Mouse (Mus musculus): ENCODE measurements around the gene Smco3. TPM values are rescaled to one million over a fixed set of nuclear protein-coding genes. Genes with fewer than 3 reads are reported as not detected.
"Not testable (repeated sequence)": the region's sequence is repeated elsewhere in the genome, so short reads cannot be mapped to it uniquely, and the experiment has no call there.

The Smco3 gene
- not detected for total RNA-seq (2021)

DNA sequence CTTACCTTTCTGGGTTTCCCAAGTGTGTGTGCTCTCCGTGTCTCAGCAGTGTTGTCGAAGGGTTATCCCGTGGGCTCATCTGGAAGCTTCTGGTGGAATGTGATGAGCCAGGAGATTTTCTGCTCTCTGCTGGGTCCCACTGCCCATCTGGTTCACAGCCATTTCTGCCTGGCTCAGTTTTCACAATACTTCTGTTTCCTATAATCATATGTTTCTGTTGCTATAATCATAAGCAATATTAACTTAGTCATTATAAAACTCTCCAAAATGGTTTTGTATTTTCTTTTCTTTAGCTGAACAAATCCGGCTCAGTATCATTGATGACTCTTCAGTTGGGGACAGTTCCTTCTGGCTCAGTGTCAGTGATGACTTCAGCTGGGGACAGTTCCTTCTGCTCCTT, at the start of gene Smco3:
Gene Smco3 (minus strand): TSS at position 101 of the 400 bp plus-strand sequence.
- no peak for DNase-seq (ENCODE audit: low spot score)
- intact Hi-C loops (cut with DNase I): no loop called here

DNA sequence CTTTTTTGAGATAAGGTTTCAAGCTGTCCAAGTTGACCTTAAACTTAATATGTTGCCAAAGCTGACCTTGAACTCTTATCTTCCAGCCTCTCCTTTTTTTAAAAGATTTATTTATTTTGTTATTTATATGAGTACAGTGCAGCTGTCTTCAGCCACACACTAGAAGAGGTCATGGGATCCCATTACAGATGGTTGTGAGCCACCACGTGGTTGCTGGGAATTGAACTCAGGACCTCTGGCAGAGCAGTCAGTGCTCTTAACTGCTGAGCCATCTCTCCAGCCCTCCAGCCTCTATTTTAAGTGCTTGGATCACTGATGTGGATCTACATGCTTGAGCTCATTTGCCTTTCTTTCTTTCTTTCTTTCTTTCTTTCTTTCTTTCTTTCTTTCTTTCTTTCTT, 49.5 kb upstream of the Smco3 start:
- DNase-seq (ENCODE audit: low spot score); intact Hi-C loops (cut with DNase I): not testable (repeated sequence)

DNA sequence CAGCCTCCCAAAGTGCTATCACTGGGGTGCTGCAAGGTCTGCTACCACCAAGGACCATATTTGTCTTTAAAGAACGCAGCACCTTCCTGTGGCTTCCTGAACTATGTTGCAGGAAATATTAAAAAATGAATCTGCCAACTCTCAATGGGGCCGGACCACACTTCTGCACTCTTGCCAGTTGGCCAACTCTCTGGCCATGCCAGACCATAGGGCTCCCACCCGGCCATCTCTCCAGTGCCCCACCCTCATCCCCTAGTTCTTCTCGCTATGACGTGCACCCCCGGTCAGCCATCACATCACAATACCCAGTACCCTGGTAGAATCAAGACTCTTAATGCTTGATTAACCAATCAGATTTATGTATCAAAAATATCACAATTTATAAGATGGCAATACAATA, 48.7 kb upstream of the Smco3 start:
- no peak for DNase-seq (ENCODE audit: low spot score)
- intact Hi-C loops (cut with DNase I): no loop called here

DNA sequence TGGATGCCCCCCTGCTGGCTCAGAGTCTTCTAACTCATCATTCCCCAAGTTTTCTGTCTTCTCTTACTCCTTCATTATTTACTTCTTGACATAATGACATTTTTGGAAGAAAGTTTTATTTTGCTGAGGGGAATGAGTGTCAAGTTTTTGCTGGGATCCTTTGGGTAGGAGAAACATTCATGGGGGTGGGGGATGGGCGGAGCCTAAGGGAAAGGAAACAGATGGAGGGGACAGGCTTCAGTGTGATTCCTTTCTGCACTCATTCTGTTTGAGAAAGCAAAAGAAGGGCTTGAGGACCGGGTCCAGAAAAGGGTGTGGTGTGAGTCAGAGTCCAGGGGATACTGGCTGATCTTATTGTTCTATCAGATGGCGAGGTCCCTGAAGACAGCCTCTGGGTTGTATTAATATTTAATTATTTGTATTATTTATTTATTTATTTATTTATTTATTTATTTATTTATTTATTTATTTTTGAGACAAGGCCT, 48.2 kb upstream of the Smco3 start:
- intact Hi-C loops (cut with DNase I): no loop called here
- DNase-seq (ENCODE audit: low spot score): no peak

DNA sequence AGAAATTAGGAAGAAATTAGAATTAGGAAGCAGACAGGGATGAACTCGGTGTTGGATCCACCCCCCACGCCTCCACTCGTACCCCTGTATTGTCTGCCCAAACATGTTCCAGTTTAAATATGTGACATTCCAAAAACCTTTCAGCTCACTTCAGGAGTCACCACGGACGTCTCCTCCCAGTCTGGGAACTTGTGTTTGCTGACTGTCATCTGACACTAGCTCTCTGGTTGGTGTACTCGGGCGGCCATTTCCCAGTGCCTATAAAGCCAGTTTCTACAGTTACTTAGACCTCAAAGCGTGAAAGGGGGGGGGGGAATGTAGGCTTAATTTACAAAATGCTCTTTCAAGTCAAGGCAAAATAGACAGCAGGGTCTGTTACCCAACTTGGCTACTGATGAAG, 46.4 kb upstream of the Smco3 start:
- DNase-seq (ENCODE audit: low spot score): no peak
- intact Hi-C loops (cut with DNase I): no loop called here

DNA sequence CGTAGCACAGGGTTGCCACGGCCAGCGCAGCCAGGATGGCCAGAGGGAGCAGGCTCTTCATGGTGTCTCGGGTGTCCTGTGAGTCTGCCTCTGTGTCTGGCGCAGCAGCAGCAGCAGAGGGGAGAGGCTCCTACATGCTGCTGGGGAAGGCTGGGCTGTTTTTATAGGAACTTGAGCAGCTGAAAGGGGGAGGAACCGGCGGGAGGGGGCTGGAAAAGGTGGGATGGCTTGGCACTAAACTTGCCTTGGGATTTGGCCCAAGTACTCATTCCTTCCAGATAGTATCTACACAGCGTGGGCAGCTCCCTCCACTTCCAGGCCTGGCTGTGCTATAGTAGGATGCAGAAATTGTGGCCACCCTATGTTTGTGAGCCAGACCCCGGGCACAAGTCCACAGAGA, 40.4 kb upstream of the Smco3 start, which contains the start of gene Mgp:
Gene Mgp (minus strand): TSS at position 154 of the 400 bp plus-strand sequence.
- DNase-seq (ENCODE audit: low spot score): peak; percentile 69
- intact Hi-C loops (cut with DNase I): no loop called here

DNA sequence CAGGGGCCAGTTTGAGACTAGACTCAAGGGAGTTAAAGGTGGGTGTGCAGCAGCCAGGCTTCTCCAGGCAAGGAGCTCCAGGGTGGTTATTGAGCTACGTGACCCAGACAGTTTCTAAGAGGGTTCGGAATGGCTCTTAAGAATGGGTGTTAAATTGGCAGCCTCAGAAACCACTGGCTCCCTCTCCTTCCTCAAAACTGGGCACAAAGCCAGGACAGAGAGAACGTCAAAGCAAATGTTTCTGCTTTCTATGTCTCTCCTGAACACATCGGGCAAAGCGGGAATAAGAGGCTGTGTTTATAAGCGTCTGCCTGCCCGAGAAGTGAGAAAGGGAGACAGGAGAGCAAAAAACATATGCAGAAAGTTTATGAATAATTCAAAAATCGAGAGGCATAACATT, 39.3 kb upstream of the Smco3 start:
- DNase-seq (ENCODE audit: low spot score): no peak
- intact Hi-C loops (cut with DNase I): no loop called here

DNA sequence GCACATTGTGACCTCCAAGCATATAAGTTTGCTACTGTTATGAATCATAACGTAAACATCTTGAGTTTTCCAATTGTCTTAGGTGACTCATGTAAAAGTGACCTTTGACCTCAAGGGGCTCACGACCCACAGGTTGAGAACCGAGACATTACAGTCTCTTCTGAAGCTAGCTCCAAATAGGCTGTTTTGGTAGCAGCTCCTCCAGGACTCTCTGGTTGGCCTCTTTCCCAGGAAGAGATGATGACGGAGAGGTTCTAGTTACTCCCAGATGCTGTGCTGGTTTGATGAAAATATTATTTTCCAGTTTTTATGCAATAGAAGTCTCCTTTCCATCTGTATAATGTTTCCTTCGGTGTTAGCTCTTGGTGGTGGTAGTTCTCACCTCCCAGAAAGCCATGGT, 33.7 kb upstream of the Smco3 start:
- intact Hi-C loops (cut with DNase I): no loop called here
- no peak for DNase-seq (ENCODE audit: low spot score)

DNA sequence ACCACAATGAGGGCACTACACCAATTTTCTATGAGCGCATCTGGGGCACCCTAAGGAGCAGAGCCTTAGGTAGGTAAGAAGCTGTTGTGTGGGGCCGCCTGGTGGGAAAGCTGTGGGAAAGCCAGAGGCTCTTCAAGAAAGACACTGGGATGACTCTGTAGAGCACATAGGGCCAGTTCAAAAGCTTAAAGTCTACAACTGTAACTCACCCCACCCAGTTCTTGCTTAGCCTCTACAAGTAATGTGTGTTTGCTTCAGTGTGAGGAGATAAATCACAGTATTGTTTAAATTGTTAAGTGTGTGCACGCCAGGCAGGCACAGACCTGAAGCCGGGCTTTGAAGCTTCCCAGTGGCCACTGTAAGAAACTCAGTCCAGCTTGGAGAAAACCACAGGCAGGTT, 30.9 kb upstream of the Smco3 start:
- no peak for DNase-seq (ENCODE audit: low spot score)
- intact Hi-C loops (cut with DNase I): no loop called here

DNA sequence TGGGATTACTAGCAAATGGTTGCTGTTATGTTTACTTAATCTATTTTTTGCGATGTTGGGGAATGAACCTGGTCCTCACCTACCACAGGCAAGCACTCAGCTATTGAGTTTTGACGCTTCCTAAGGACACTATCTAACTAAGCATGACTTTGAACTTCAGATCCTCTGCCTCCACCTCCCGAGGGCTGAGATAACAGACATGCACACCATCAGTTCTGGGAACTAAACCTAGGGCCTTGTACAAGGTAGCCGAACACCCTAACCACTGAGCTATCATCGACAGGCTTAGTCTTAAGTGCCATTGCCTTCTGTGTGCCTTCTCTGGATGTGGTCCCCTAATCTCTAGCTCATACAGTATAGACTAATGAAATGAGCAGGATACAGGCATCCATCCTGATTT, 30.1 kb upstream of the Smco3 start:
- intact Hi-C loops (cut with DNase I): no loop called here
- DNase-seq (ENCODE audit: low spot score): no peak

DNA sequence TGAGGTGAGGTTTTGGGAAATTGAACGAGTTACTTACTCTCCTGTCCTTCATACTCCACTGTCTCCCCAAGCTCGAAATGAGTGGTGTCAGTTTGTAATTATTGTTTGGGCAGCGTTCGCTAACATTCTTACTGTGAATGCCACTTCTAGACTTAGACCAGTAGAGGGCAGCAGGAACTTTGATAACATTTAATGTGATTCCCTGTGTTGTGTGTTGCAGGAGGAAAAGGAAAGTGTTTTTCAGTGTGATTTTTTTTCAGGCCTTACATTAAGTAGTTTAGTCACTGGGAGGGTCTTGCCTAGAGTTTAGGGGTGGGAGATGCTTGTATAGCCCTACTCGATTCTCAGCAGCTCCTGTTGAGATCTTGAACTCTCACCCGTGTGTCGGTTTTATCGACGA, 25.8 kb upstream of the Smco3 start:
- DNase-seq (ENCODE audit: low spot score): no peak
- intact Hi-C loops (cut with DNase I): loop anchor here (1.0 to 5.0 kb wide), 3 partner anchors 59 to 121 kb away; no protein-coding TSS in a partner anchor

DNA sequence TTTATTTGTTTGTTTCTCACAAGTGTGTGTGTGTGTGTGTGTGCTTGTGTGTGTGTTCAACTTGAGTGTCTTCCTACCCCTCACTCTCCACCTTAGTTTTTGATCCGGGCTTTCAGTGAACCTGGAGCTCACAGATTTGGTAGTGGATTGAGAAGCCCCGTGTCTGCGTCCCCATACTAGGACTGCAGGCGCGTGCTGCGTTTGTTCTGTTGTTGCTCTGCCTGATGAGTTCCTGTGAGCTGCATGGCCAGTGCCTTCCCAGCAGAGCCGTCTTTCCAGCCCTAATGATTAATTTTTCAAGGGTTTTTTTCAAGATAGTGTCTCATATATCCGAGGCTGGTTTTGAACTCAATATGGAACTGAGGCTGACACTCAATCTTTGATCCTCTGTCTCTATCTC, 23.2 kb upstream of the Smco3 start:
- intact Hi-C loops (cut with DNase I): no loop called here
- DNase-seq (ENCODE audit: low spot score): no peak

DNA sequence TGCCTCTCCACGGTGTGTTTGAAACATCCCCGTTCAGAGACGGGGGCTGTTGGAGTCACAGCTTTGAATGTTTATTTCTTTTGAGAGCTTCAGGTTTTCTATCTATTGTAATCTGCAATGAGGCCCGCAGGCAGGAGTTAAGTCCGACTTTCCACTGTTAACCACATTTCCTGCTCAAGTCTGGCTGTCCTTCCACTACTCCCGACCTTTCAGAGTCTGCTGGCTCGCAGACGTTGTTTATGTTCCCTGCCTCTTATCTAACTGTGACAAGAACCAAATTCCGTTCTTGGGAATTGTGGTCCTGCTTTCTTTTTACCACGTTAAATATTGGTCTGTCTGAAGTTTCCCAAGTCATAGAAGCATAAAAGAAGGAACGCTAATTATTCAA, 22.6 kb upstream of the Smco3 start:
- DNase-seq (ENCODE audit: low spot score): peak; percentile 40
- intact Hi-C loops (cut with DNase I): no loop called here

DNA sequence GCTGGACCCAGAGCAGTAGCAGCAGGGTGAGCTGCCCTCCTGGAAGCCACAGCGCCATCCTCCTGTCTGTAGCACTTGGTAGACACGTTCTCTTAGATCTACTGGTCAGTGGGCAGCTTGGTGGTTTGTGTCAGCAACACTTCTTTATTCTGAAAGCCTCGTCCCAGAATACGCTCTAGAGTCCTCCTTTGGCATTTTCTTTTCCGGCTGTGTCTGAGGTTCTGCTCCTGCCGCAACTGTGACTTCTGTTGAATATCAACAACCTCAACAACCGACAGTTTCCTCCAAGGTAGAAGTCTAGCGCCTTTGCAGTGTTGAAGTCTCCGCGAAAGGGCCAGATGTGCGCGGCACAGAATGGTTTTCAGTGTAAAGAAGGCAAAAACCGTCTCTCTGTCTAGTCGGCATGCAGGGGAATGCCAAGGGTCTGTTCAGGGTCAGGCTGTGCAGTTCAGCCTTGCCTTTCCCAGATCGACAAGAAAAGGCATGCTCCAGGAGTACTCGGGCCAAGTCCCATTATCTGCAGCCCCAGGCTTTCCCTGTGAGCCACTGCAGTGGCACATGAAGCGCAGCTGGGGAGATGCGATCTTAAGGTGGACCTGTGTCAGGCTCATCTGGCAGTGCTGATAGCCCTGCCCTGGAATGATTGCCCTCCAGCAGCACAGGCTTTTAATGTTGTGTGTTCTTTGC, 22.1 kb upstream of the Smco3 start, which contains the start of gene Art4:
Gene Art4 (minus strand): TSS at position 548 of the 687 bp plus-strand sequence.
- intact Hi-C loops (cut with DNase I): no loop called here
- peak; percentile 12 for DNase-seq (ENCODE audit: low spot score)

DNA sequence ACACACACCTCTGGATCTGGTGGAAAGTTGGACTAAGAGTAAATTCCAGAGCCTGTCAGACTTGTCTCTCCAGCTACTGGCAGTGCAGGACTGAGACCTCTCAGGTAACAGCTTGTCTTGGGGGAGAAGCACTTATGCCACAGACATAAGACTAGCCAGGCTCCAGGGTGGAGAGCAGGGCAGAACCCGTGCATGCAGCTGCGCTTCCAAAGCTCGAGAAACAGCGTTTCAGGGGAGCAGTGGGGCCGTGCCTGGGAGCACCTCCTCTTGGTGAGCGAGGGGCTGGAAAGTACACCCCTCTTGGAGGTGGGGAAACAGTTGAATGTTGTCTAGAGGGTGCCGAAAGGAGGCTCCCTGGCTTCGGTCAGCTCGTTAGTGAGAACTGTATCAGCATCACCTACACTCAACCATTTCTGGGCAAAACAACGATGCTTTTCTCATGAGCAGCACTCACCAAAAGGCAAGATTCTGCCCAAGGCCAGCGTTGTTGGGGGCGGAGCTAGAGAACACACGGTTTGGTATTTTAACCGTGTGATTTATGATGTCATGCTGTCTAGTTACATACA, 20.9 kb upstream of the Smco3 start:
- no peak for DNase-seq (ENCODE audit: low spot score)
- intact Hi-C loops (cut with DNase I): no loop called here

DNA sequence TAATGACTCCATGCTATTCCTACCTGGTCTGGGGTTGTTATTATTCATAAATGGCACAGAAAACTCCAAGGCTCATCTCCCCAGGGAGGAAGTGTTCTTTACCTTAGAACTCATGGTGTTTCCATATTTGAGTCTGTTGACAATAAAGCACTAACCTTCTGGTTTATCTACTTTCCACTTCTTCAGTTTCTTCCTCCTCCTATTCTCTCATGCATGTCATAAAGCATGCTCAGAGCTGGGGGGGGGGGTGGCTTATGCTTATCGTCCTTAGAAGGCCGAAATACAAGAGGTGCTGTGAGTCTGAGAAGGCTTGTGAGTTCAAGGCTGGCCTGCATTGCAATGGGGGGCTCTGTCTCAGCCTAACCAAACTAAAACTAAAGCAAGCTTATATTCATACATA, 19.9 kb upstream of the Smco3 start:
- intact Hi-C loops (cut with DNase I): no loop called here
- no peak for DNase-seq (ENCODE audit: low spot score)

DNA sequence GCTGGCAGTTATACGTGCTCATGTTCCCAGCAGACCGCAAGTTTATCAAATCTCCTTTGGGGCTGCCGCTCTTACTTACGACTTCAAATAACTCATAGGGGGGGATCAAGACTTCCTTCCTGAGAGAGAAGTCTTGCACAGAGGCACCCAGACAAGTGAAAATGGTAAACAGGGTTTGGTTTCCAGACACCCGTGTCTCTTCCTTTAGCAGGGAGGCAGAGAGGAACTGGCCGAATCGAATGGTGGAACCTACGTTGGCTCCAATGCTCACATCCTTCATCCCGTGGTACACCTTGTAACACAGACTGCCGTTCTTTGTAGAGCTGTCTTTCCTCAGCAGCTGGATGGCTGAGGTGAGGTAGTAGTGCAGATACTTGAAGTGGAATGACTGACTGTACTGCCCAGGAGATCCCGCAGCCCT, 19.1 kb upstream of the Smco3 start:
- DNase-seq (ENCODE audit: low spot score): no peak
- intact Hi-C loops (cut with DNase I): no loop called here

DNA sequence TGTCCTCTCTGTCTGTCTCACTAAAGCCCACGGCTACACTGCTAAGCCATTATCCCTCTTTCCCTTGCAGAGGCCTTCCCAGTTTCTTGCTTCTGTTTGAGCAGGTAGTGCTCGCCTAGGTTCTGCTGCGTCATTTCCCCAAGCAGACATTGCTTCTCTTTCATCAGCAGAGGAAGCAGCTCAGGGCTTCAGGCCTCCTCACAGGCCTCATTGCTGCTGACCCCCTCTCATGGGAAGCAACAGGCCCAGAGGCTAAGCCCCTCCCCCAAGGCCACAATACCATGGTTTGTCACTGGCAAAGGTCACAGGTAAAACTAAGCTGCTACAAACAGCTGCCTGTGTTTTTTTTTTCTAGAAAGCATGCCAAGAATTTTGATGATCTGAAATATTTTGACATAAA, 17.5 kb upstream of the Smco3 start:
- intact Hi-C loops (cut with DNase I): no loop called here
- no peak for DNase-seq (ENCODE audit: low spot score)

DNA sequence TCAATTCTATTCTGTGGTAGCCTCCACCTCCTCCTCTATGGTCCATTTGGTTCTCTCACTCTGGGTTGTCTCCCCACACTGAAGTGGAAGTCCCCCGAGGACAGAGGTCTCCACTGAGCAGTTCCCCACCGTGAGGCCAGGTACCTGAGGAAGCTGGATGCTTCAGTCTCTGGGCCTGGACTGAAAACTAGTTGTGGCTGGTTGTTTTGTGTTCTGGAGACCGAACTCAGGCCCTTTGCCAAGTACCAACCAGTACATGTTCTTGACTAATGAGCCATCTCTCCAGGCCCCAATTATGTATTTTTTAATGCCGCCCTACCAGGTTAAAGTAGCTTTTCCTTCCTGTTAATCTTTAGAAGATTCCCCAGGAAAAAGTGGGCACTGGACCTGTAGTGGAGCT, 17.1 kb upstream of the Smco3 start:
- intact Hi-C loops (cut with DNase I): no loop called here
- no peak for DNase-seq (ENCODE audit: low spot score)

DNA sequence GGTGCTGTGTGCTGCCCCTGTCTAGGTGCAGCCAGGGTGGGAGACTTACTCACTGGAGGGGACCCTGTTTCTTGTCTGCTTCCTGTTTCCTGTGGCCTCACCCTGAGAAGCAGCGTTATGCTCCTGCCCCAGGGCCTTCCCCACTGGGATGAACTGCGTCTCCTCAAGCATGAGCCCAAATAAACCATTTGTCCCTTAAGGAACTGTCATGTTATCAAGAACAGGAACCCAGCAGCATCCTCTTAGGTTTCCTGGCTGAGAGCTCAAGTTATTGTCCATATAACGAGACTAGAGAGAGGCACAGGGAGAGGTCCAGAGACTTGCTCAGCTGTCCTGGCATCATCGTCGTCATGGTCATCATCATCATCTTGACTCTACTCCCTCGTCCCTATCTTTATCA, 15.0 kb upstream of the Smco3 start:
- DNase-seq (ENCODE audit: low spot score): no peak
- intact Hi-C loops (cut with DNase I): no loop called here

DNA sequence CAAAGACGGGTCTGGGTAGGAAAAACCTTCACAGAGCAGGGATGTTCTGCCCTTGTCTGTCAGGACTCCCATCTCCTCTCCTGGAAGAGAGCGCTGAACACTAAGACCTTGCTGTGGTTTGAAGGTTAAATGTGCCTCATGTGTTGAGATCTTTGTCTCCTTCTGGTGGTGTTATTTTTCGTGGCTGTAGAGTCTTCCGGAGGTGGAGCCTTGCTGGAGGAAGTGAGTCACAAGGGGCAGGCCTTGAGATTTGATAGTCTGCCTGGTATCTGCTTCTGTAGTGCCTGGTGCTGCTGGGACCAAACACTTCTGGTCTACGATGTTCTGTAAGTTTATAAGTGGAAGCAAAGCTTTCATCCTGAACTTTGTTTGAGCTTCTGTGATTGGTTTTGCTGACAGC, 13.7 kb upstream of the Smco3 start:
- intact Hi-C loops (cut with DNase I): no loop called here
- DNase-seq (ENCODE audit: low spot score): no peak

DNA sequence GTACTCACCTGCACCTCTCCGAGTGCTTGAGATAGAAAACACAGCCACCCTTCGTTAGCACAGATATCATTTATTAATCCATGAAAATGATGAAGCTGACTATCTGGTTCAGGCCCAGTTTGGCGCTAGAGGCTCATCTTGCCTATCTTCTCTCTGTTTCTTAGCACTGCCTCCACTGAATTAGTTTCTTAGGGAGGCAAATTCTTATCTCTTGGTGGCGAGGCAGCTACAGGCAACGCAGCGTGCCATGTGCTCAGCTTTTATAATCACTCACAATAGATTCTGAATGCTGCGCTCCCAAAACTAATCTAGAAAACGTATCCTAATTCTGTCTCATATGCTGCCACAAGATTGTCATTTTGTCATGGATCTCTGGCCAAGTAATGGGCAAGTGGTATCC, 13.1 kb upstream of the Smco3 start:
- DNase-seq (ENCODE audit: low spot score): no peak
- intact Hi-C loops (cut with DNase I): no loop called here

All from heart, postnatal 25 days (tissue).